17 mouse cellular contexts compared by ENCODE assay signal in the genomic region with DNA sequence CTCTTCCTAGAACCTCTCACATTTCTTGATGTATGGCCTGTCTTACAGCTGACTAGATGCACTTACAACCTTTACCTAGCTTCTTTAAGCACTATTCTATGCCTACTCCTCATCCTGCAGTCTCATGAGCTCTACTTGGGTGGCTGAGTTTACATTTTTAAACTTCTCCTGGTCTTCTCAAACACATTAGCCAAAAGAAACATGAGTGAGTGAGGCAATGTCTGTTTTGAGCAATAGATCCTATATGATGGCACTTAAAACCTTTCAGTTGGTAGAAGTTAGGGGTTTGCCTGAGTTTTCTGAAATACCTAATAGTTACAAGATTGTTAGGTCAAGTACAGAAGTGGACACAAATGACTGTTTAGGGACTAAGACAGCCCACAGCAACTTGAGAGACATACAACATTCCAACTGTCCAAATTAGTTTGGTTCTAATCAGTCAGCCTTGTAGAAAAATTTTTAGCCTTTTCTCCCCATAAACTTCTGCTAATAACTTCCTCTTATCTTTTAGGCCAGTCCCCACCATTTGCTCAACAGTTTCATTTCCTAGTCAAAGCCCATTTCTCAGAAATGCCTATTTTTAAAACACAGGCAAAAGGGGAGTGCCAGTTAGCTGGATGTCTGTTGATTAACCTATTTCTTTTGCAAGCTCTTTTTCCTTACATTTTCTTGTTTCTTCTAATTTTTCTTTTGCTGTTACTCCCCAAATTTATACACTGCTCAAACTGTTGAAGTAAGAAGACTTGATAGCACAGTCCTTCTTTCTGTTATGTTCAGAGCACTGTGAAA. TPM values are rescaled to one million over a fixed set of nuclear protein-coding genes. Genes with fewer than 3 reads are reported as not detected.
A peak's percentile ranks its signal among the peaks of the same experiment; 100 is the strongest.
DNase-seq lines count a peak whose midpoint lies in the region; ATAC-seq and TF ChIP-seq lines count a peak whose summit lies in the region.
"Had no signal": no experiment of that assay in that cellular context is flagged by ENCODE, and none has a peak within 500 bp of the region (broad histone marks: within the 10 kb centered on the region; RNA-seq: fewer than 3 reads in every experiment).

No protein-coding gene starts in this region.

- in situ Hi-C loops in CH12.LX (cut with MboI; ENCODE audit: low pct_ligation_motif_present, low pct_unique_long_range_greater_than_20kb, low sequenced_read_pairs), result no loop called here

- TF ChIP-seq EP300 in CH12.LX (IDR thresholded peaks at IDR 0.05; ENCODE audit: low read length), result peak; percentile 81

- intact Hi-C loops in heart, postnatal 10 days (cut with DNase I), result no loop called here

- H3K4me2 ChIP-seq in CH12.LX (ENCODE audit: insufficient read depth, low read depth, poor library complexity, severe bottlenecking), result peak overlapping the region; percentile 44; the same call in 1 of the 2 replicates
- H3K4me2 ChIP-seq: hindbrain, embryonic 12.5 days; midbrain, embryonic 13.5 days; neural tube, embryonic 13.5 days had no signal

- no peaks in the 10 kb centered on the region for H3K9me3 ChIP-seq in CH12.LX (replicated peaks; ENCODE audit: low read length)
- H3K9me3 ChIP-seq: hindbrain, embryonic 12.5 days; neural tube, embryonic 13.5 days had no signal

- no peak overlapping the region for H3K4me3 ChIP-seq in CH12.LX (replicated peaks in 1 of 3; ENCODE audit: low read depth in 2 of 3, low read length in 2 of 3, poor library complexity in 1 of 3)
- H3K4me3 ChIP-seq: hindbrain, embryonic 12.5 days; midbrain, embryonic 13.5 days; neural tube, embryonic 13.5 days had no signal

- peak overlapping the region; percentile 72 for H3K27ac ChIP-seq in CH12.LX (ENCODE audit: insufficient read depth, low read depth)
- H3K27ac ChIP-seq: hindbrain, embryonic 12.5 days; midbrain, embryonic 13.5 days; neural tube, embryonic 13.5 days had no signal

- no peaks in the 10 kb centered on the region for H3K27me3 ChIP-seq in CH12.LX (replicated peaks)
- H3K27me3 ChIP-seq: hindbrain, embryonic 12.5 days; midbrain, embryonic 13.5 days; neural tube, embryonic 13.5 days had no signal

- dilution Hi-C loops in CH12.LX (cut with MboI; ENCODE audit: extremely low pct_ligation_motif_present, extremely low pct_unique_long_range_greater_than_20kb, low sequenced_read_pairs), result no loop called here

- ATAC-seq in granulocyte monocyte progenitor cell, adult 5-6 weeks (replicated peaks; ENCODE audit: poor library complexity, severe bottlenecking), result peak; percentile 93
- ATAC-seq in megakaryocyte, adult 5-6 weeks (ENCODE audit: poor library complexity, severe bottlenecking), result peak; percentile 87
- ATAC-seq: midbrain, embryonic 13.5 days had no signal

- DNase-seq in heart, adult 8-10 months (ENCODE audit: low spot score), result peak; percentile 28
- DNase-seq in heart, postnatal 10 days, result no peak
- peak; percentile 69 for DNase-seq in CH12.LX (ENCODE audit: extremely low read depth)
- no peak for DNase-seq in kidney, postnatal 14 days
- no peak for DNase-seq in heart, adult 11 months
- no peak for DNase-seq in kidney, postnatal 4 days
- DNase-seq: adrenal gland, adult 8-10 months; cerebellum, adult 8-10 months; kidney, adult 2 months had no signal

- TF ChIP-seq POLR2A in CH12.LX (IDR thresholded peaks at IDR 0.05; ENCODE audit: low read depth, low read length), result no peak

- H3K79me2 ChIP-seq in CH12.LX (replicated peaks; ENCODE audit: control insufficient read depth, extremely low read depth, insufficient read depth, poor library complexity, severe bottlenecking), result no peaks in the 10 kb centered on the region

- no peak overlapping the region for H3K9ac ChIP-seq in CH12.LX (ENCODE audit: insufficient read depth, low read depth)
- H3K9ac ChIP-seq: hindbrain, embryonic 12.5 days; midbrain, embryonic 13.5 days; neural tube, embryonic 13.5 days had no signal

- no peak for TF ChIP-seq RAD21 in CH12.LX (IDR thresholded peaks at IDR 0.05; ENCODE audit: low read depth, low read length)

- no peak for TF ChIP-seq CTCF in CH12.LX (conservative IDR thresholded peaks at IDR 0.05 in 1 of 2, IDR thresholded peaks at IDR 0.05 in 1 of 2; ENCODE audit: low read depth in 2 of 2, low read length in 2 of 2)

- H3K36me3 ChIP-seq in CH12.LX (replicated peaks in 1 of 2; ENCODE audit: control insufficient read depth in 1 of 2, insufficient read depth in 1 of 2, low read length in 1 of 2), result no peaks in the 10 kb centered on the region
- H3K36me3 ChIP-seq: hindbrain, embryonic 12.5 days; midbrain, embryonic 13.5 days; neural tube, embryonic 13.5 days had no signal

- peaks cover 6 to 44% of the 10 kb centered on the region in 2 experiments; a peak in 3 of 4 replicates for H3K4me1 ChIP-seq in CH12.LX (ENCODE audit: control insufficient read depth in 1 of 2, insufficient read depth in 2 of 2)
- H3K4me1 ChIP-seq: hindbrain, embryonic 12.5 days; midbrain, embryonic 13.5 days; neural tube, embryonic 13.5 days had no signal

TF ChIP-seq in CH12.LX, 34 proteins besides CTCF, POLR2A, EP300 and RAD21 (continues in another document):
- TF ChIP-seq MAX (IDR thresholded peaks at IDR 0.05; ENCODE audit: low read length) (no peak), CHD2 (IDR thresholded peaks at IDR 0.05; ENCODE audit: low read length) (no peak), RCOR1 (conservative IDR thresholded peaks at IDR 0.05; ENCODE audit: low read depth, low read length) (no peak), MAZ (IDR thresholded peaks at IDR 0.05; ENCODE audit: low read depth, low read length) (no peak), NRF1 (IDR thresholded peaks at IDR 0.05; ENCODE audit: low read depth, low read length) (no peak), USF2 (conservative IDR thresholded peaks at IDR 0.05; ENCODE audit: low read depth, low read length) (no peak), ZNF384 (IDR thresholded peaks at IDR 0.05; ENCODE audit: low read depth, low read length) (no peak), IRF4 (IDR thresholded peaks at IDR 0.05; ENCODE audit: low read depth, low read length) (peak; percentile 87), BHLHE40 (IDR thresholded peaks at IDR 0.05; ENCODE audit: low read depth, low read length) (0 out of 2 replicates have a peak, but pooled peaks have one; percentile 15), MYC (IDR thresholded peaks at IDR 0.05; ENCODE audit: low read depth, low read length) (0 out of 2 replicates have a peak, but pooled peaks have one; percentile 14), UBTF (IDR thresholded peaks at IDR 0.05; ENCODE audit: low read depth, low read length) (no peak), E2F4 (IDR thresholded peaks at IDR 0.05; ENCODE audit: insufficient replicate concordance, low read depth, low read length) (0 out of 2 replicates have a peak, but pooled peaks have one; percentile 24), SMC3 (IDR thresholded peaks at IDR 0.05; ENCODE audit: low read depth, low read length) (no peak), MXI1 (IDR thresholded peaks at IDR 0.05; ENCODE audit: low read depth, low read length) (no peak), ZMIZ1 (IDR thresholded peaks at IDR 0.05; ENCODE audit: low read depth, low read length) (no peak), ELF1 (IDR thresholded peaks at IDR 0.05; ENCODE audit: low read depth, low read length) (0 out of 2 replicates have a peak, but pooled peaks have one; percentile 31), SIN3A (IDR thresholded peaks at IDR 0.05; ENCODE audit: low read length) (no peak), MEF2A (IDR thresholded peaks at IDR 0.05; ENCODE audit: borderline replicate concordance, low read depth, low read length) (peak; percentile 89), JUND (conservative IDR thresholded peaks at IDR 0.05; ENCODE audit: low read depth, low read length) (no peak; the same call in 1 of the 2 replicates), ETS1 (conservative IDR thresholded peaks at IDR 0.05; ENCODE audit: low read depth, low read length) (0 out of 2 replicates have a peak, but pooled peaks have one; percentile 12), GABPA (IDR thresholded peaks at IDR 0.05; ENCODE audit: insufficient replicate concordance, low read depth, low read length) (no peak), TBP (conservative IDR thresholded peaks at IDR 0.05; ENCODE audit: low read depth, low read length) (no peak), PAX5 (IDR thresholded peaks at IDR 0.05; ENCODE audit: low read length) (no peak), ZKSCAN1 (IDR thresholded peaks at IDR 0.05; ENCODE audit: borderline replicate concordance, low read depth, low read length) (no peak), TCF12 (IDR thresholded peaks at IDR 0.05; ENCODE audit: low read depth, low read length) (0 out of 2 replicates have a peak, but pooled peaks have one; percentile 18), POLR2AphosphoS2 (IDR thresholded peaks at IDR 0.05; ENCODE audit: low read depth, low read length) (no peak), HCFC1 (IDR thresholded peaks at IDR 0.05; ENCODE audit: low read depth, low read length) (no peak), CHD1 (IDR thresholded peaks at IDR 0.05; ENCODE audit: low read depth, low read length) (0 out of 2 replicates have a peak, but pooled peaks have one; percentile 58), ZC3H11A (IDR thresholded peaks at IDR 0.05; ENCODE audit: low read depth, low read length) (no peak), USF1 (IDR thresholded peaks at IDR 0.05; ENCODE audit: low read depth, low read length) (no peak), KAT2A (IDR thresholded peaks at IDR 0.05; ENCODE audit: insufficient replicate concordance, low read length) (no peak), MAFK (IDR thresholded peaks at IDR 0.05; ENCODE audit: insufficient replicate concordance, low read length) (no peak)

RNA-seq across cellular contexts. Expression of a gene that starts 28.6 kb away (rescaled TPM):
- not detected for total RNA-seq in heart, adult 8-10 months (2022)
- not detected for total RNA-seq in heart, postnatal 10 days (2021)
- total RNA-seq in CH12.LX (2012; rRNA removed) (not detected in 2 replicates), CH12.LX (2014; rRNA removed) (not detected in 2 replicates)
- polyA plus RNA-seq in CH12.LX (2012; ENCODE audit: insufficient read length, low read depth), result not detected in 2 replicates
- total RNA-seq in granulocyte monocyte progenitor cell, adult 5-6 weeks (2014; fragmentation: Nextera tagmentation), result not detected in 2 replicates
- total RNA-seq in granulocyte monocyte progenitor cell, adult 5-6 weeks (2017), result not detected in 2 replicates
- not detected in 2 replicates for total RNA-seq in megakaryocyte, adult 5-6 weeks (2015)
- not detected in 2 replicates for total RNA-seq in megakaryocyte, adult 5-6 weeks (2017)
- total RNA-seq: adrenal gland, adult 8-10 months; heart, adult 18-20 months; layer of hippocampus, postnatal 14 days had no signal
- polyA plus RNA-seq: hindbrain, embryonic 12.5 days; kidney, adult 2 months; limb, embryonic 14.5 days; midbrain, embryonic 13.5 days; neural tube, embryonic 13.5 days had no signal

RNA-seq across cellular contexts. Expression of a gene that starts 39.9 kb away (rescaled TPM):
- total RNA-seq in heart, adult 8-10 months (2022), result not detected
- not detected for total RNA-seq in heart, postnatal 10 days (2021)
- total RNA-seq in CH12.LX (2012; rRNA removed), result not detected in 2 replicates
- not detected in 2 replicates for total RNA-seq in CH12.LX (2014; rRNA removed)
- not detected in 2 replicates for polyA plus RNA-seq in CH12.LX (2012; ENCODE audit: insufficient read length, low read depth)
- not detected in 2 replicates for total RNA-seq in granulocyte monocyte progenitor cell, adult 5-6 weeks (2014; fragmentation: Nextera tagmentation)
- total RNA-seq in granulocyte monocyte progenitor cell, adult 5-6 weeks (2017), result not detected in 2 replicates
- 0.04 TPM in 1 of 2 replicates, not detected in the other for total RNA-seq in megakaryocyte, adult 5-6 weeks (2015)
- total RNA-seq in megakaryocyte, adult 5-6 weeks (2017), result not detected in 2 replicates
- total RNA-seq: adrenal gland, adult 8-10 months; heart, adult 18-20 months; layer of hippocampus, postnatal 14 days had no signal
- polyA plus RNA-seq: hindbrain, embryonic 12.5 days; kidney, adult 2 months; limb, embryonic 14.5 days; midbrain, embryonic 13.5 days; neural tube, embryonic 13.5 days had no signal

Comparison
In these comparisons a context has a peak if more than half of its experiments do, and no peak if none do; other contexts are left out.
1. DNase-seq: peak in heart, adult 8-10 months (single experiment) and CH12.LX (single experiment); none in heart, postnatal 10 days (0 of 2), kidney, postnatal 14 days (single experiment), heart, adult 11 months (single experiment) and kidney, postnatal 4 days (0 of 2).